Mouse (Mus musculus) kidney, embryonic 16.5 days (tissue): ENCODE data around the gene Ispd. TPM values are rescaled to one million over a fixed set of nuclear protein-coding genes. Genes with fewer than 3 reads are reported as not detected.

ENCODE experiments used
- ATAC-seq: fragments of 200-750 bp; cut with Nextera tagmentation; 2 replicates; pipeline ENCODE4 v1.8.0; 2017; ENCODE audit warnings: moderate TSS enrichment; ENCODE audit not compliant: low FRiP score, low TSS enrichment
- H3K27ac ChIP-seq: fragments of 300-500 bp; sonication (generic); 2 replicates; pipeline ENCODE4 v1.5.1; 2014; ENCODE audit warnings: low read length
- H3K27me3 ChIP-seq: fragments of 300-500 bp; sonication (generic); 2 replicates; pipeline ENCODE4 v1.6.1; 2014; ENCODE audit warnings: low read length, control low read depth, mixed read lengths; ENCODE audit not compliant: insufficient read depth
- H3K36me3 ChIP-seq: fragments of 300-500 bp; sonication (generic); 2 replicates; pipeline ENCODE4 v1.6.1; 2014; ENCODE audit warnings: low read length, control low read depth, mixed read lengths; ENCODE audit not compliant: insufficient read depth
- H3K4me1 ChIP-seq: fragments of 300-500 bp; sonication (generic); 2 replicates; pipeline ENCODE4 v1.6.1; 2014; ENCODE audit warnings: low read length, control low read depth, mixed read lengths; ENCODE audit not compliant: insufficient read depth
- H3K4me2 ChIP-seq: fragments of 300-500 bp; sonication (generic); replicated peaks from 2 replicates; pipeline ENCODE4 v1.6.1; 2014; ENCODE audit warnings: low read depth, low read length
- H3K4me3 ChIP-seq: fragments of 300-500 bp; sonication (generic); 2 replicates; pipeline ENCODE4 v1.5.1; 2014; ENCODE audit warnings: mild to moderate bottlenecking, low read length
- H3K9ac ChIP-seq: fragments of 300-500 bp; sonication (generic); replicated peaks from 2 replicates; pipeline ENCODE4 v1.6.1; 2014; ENCODE audit warnings: low read length
- H3K9me3 ChIP-seq: fragments of 300-500 bp; sonication (generic); 2 replicates; pipeline ENCODE4 v1.6.1; 2016; ENCODE audit warnings: low read length, control low read depth
- WGBS: fragments of 180-500 bp; shearing (Covaris S2); extraction: QIAGEN DNeasy Blood & Tissue Kit; methylation state at CpG from one replicate; pipeline ENCODE4 v1.1.7; 2014; 5-methylcytosine and 5-hydroxymethylcytosine counted together
- polyA plus RNA-seq: library from polyadenylated mRNA; unstranded; fragments of >200 nt; fragmentation: Nextera tagmentation; extraction: Ambion mirVana; gene quantifications from 2 replicates; pipeline ENCODE4 v1.2.1, GENCODE M21; 2015

The Ispd gene
- polyA plus RNA-seq, 1 experiment from 2014 or later = 17.2 TPM

DNA sequence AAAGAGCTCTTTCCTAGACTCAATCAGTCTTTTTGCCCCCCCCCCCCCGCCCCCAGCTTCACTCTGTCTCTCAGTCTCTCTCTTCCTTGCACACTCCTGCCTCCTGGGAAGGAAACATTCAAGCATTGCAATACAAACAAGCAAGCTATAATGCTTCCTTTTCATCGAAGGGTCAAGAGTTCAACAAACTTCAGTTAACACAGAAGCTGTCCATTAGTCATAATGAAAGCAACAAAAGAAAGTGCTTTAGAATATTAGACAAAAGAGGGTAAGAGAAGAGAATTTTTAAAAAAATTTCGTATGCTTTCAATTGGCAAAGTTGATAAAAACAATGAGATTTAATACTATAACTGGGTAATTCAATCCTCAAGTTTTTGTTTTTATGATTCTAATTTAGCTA, 996 bp upstream of the Ispd start:
- H3K9me3 ChIP-seq = no peaks in the 10 kb centered on the region
- H3K4me3 ChIP-seq = no peak overlapping the region
- no peaks in the 10 kb centered on the region for H3K36me3 ChIP-seq
- ATAC-seq = no peak
- H3K4me2 ChIP-seq = no peak overlapping the region
- no peak overlapping the region for H3K27ac ChIP-seq
- H3K9ac ChIP-seq = no peak overlapping the region
- 64% methylated on average over 3 of the region's 3 CpGs for WGBS
- H3K27me3 ChIP-seq = no peaks in the 10 kb centered on the region
- H3K4me1 ChIP-seq = peaks cover 19% of the 10 kb centered on the region

DNA sequence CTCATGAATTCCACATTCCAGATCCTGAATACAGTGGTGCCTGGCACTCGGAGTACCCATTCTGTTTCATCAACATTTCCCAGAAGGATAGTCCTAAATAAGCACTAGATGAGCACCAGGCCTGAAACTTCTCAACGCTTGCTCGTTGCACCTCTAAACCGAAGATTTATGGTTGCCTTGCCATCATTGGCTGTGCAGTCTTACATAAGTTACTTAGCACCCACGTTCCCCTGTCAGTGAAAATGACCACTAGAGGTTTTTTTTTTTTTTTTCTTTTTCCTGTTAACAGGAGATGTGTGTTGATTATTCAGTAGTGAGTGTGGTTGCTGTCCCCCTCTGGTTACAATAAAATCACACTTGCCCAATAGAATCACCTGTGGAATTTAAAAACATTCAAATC, 444 bp upstream of the Ispd start:
- Histone ChIP-seq H3K9ac (no peak overlapping the region), H3K27ac (peak overlapping the region; percentile 96)

DNA sequence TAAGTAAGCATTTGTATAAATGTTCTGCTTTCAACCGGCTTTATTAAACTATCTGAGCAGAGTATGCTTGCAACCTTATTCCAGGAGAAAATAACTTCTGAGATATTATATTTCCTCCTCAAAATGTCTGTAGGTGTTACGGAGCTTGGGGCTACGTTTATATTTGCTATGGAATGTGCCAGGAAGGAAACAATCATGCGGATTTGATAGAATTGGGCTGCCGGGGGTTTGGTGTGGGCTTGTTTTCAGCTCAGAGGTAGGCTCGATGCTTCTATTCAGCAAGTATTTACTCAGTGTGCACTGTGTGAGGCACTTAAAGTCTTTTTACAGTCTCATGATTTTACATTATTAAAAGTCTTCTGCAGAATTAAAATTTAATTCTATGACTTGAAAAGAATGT, 4.1 kb downstream of the Ispd start:
- Histone ChIP-seq H3K27me3 (no peaks in the 10 kb centered on the region), H3K4me2 (no peak overlapping the region), H3K4me1 (peaks cover 14% of the 10 kb centered on the region), H3K4me3 (no peak overlapping the region), H3K9ac (no peak overlapping the region), H3K36me3 (no peaks in the 10 kb centered on the region), H3K9me3 (no peaks in the 10 kb centered on the region), H3K27ac (no peak overlapping the region)
- no peak for ATAC-seq
- WGBS = 59% methylated on average over 6 of the region's 6 CpGs

More for the DNA sequence above, 444 bp upstream of the Ispd start:
- H3K36me3 ChIP-seq = no peaks in the 10 kb centered on the region
- no peaks in the 10 kb centered on the region for H3K9me3 ChIP-seq
- H3K4me1 ChIP-seq = peaks cover 19% of the 10 kb centered on the region
- no peaks in the 10 kb centered on the region for H3K27me3 ChIP-seq
- no peak overlapping the region; the same call in 1 of the 2 replicates for H3K4me3 ChIP-seq
- 33% methylated on average over 5 of the region's 5 CpGs for WGBS
- no peak for ATAC-seq
- peak overlapping the region; percentile 72 for H3K4me2 ChIP-seq

DNA sequence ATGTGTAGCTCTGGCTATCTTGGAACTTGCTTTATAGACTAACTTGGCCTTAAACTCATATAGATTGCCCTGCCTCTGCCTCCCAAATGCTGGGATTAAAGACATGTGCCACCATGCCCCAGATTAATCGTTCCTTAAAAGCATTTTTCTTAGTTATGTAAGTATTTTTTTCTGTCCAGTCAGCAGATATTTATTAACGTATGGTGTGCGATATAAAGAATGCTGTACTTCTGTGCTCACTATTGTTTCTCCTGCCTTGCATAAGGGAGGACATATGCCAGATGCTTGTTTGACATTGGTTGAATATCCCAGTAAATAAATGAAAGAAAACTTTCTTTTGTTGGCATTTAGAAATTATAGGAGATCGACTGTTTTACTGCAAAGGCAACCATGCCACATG, 5.7 kb downstream of the Ispd start:
- Histone ChIP-seq H3K27me3 (no peaks in the 10 kb centered on the region), H3K9ac (no peak overlapping the region), H3K36me3 (no peaks in the 10 kb centered on the region; the same call in 1 of the 2 replicates), H3K4me1 (peaks cover 5% of the 10 kb centered on the region; the same call in 1 of the 2 replicates), H3K9me3 (peaks cover 5% of the 10 kb centered on the region; the same call in 1 of the 2 replicates), H3K4me3 (no peak overlapping the region), H3K4me2 (no peak overlapping the region), H3K27ac (no peak overlapping the region)
- WGBS = 86% methylated on average over 4 of the region's 4 CpGs
- no peak for ATAC-seq

DNA sequence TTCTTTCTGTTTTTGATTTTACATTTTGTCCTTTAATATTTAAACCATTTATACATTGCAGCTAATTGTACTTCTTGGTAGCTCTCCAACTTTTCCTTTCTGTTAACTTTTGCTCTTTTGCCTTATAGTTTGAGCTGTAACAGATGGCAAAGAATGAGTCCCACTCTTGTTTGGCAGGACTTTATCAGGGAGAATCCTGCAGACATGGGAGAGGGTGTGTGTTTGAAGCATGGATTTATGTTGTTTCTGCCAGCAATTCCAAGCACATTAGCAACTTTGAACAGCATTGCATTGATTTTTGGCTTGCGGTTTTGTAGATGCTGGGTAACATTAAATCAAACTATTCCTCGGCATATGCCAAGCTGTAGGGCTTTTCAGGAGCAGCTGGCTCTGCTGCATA, 13.9 kb downstream of the Ispd start:
- 0 out of 2 replicates have a peak, but pooled peaks cover 3% of the 10 kb centered on the region for H3K4me1 ChIP-seq
- no peak overlapping the region for H3K27ac ChIP-seq
- H3K4me2 ChIP-seq = no peak overlapping the region
- ATAC-seq = no peak
- H3K27me3 ChIP-seq = no peaks in the 10 kb centered on the region
- no peak overlapping the region for H3K4me3 ChIP-seq
- H3K9me3 ChIP-seq = peaks cover 23% of the 10 kb centered on the region; the same call in 1 of the 2 replicates
- WGBS = 71% methylated on average over 2 of the region's 2 CpGs
- peaks cover 12% of the 10 kb centered on the region for H3K36me3 ChIP-seq
- H3K9ac ChIP-seq = no peak overlapping the region

DNA sequence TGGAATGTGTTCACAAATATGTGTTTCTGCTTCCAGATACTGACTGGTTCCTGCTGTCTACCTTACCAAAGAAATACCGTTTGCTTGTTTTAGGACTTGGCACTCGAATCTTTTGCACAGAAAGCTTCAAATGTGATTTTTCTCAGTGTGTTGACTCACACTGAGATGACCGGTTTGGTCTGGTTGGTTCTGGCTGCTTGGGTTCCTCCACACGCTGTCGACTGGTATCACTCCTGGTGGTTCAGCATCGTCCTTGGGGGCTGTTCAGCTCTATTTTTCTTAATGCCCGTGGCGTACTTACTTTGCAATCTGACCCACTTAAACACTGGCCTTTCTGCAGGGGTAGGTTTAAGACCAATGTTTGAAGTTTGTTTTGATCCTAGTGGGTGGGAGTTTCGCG, 42.4 kb downstream of the Ispd start:
- Histone ChIP-seq H3K27me3 (no peaks in the 10 kb centered on the region), H3K4me2 (no peak overlapping the region), H3K4me3 (no peak overlapping the region), H3K36me3 (no peaks in the 10 kb centered on the region), H3K9ac (no peak overlapping the region), H3K4me1 (peaks cover 25% of the 10 kb centered on the region), H3K27ac (peak overlapping the region; percentile 57), H3K9me3 (no peaks in the 10 kb centered on the region)
- 29% methylated on average over 10 of the region's 10 CpGs for WGBS
- ATAC-seq = peak; percentile 83; the same call in 1 of the 2 replicates

DNA sequence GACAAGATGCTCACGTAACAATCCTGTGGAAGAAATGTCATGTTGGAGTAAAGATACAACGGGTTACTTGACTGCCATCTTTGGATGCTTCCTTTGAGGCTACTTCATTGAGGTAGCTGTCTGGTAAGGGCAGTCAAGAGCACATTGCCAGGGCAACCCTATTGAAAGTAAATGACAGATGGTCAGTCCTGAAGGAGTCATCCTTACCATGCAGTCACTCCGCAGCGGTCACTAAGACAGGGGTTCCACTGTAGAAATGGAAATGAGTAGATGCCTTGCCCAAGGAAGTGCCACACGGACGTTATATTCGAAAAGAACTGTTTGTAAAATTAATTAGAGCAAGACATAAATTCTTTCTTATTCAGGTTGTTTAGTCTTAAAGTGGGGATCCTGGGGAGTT, 44.0 kb downstream of the Ispd start:
- no peak overlapping the region for H3K9ac ChIP-seq
- H3K9me3 ChIP-seq = no peaks in the 10 kb centered on the region
- no peak for ATAC-seq
- no peak overlapping the region for H3K4me3 ChIP-seq
- H3K27me3 ChIP-seq = no peaks in the 10 kb centered on the region
- no peak overlapping the region for H3K4me2 ChIP-seq
- peaks cover 25% of the 10 kb centered on the region for H3K4me1 ChIP-seq
- WGBS = 86% methylated on average over 7 of the region's 7 CpGs
- H3K36me3 ChIP-seq = no peaks in the 10 kb centered on the region
- no peak overlapping the region for H3K27ac ChIP-seq

DNA sequence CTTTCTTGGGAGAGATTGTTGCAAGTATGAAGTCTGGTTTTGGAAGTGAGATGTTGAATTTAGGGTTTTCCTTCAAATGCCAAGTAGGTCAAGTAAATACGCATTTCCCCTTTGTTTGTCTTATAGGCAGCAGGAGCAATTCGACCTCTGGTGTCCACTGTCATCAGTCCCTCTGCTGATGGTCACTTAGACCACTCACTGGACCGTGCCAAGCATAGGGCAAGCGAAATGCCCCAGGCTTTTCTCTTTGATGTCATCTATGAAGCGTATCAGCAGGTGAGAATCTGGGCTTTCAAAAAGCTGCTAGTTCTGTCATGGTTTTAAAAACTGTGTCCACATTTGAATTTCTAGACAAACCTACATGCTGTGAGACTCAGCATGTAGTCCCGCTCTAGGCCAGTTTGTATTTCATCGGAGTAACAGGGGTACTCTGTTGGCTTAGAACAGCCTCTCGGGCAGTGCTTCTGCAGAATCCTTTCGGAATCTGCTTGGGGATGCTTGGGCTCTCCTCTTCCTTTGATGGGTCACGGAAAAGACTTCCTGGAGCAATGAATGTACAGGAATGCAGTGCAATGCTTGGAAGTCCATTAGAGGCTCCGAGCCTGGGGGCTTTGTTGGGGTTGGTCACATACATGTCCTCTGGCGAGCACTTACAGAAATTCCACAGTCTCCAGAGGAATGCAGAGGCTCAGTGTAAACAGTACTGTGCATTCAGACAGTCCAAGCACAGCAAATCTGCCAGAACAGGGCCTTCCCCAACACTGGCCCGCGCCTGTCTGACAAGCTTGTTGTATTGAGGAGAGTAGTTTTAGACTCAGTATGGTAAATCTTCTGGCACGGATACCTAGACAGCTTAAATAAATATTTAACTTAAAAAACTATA, 45.2 kb downstream of the Ispd start:
- Histone ChIP-seq H3K4me2 (no peak overlapping the region), H3K36me3 (no peaks in the 10 kb centered on the region), H3K27ac (peak overlapping the region; percentile 6), H3K9ac (no peak overlapping the region), H3K27me3 (no peaks in the 10 kb centered on the region), H3K4me3 (no peak overlapping the region), H3K9me3 (no peaks in the 10 kb centered on the region), H3K4me1 (peaks cover 25% of the 10 kb centered on the region)
- WGBS = 44% methylated on average over 15 of the region's 15 CpGs
- peak; percentile 83 for ATAC-seq

DNA sequence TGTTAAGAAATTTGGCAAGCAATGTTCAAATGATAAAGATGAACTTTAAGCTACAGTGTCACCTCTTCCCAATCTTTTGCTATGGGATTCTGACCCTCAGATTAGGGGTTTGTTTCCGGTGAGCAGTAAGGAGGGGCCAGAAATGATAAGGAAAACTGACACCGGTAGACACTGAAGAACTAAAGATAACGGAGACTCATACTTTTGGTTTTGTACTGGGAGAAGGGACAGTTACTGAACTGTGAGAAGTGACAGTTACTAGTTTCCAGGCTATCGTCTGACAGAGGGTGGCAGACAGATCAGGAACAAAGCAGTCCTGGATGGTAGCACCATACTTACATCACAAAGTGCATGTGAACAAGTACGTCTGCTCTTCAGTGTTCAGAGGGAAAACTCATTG, 55.7 kb downstream of the Ispd start:
- Histone ChIP-seq H3K9ac (no peak overlapping the region), H3K4me1 (no peaks in the 10 kb centered on the region), H3K36me3 (no peaks in the 10 kb centered on the region), H3K4me2 (no peak overlapping the region), H3K4me3 (no peak overlapping the region), H3K27me3 (no peaks in the 10 kb centered on the region), H3K9me3 (no peaks in the 10 kb centered on the region), H3K27ac (no peak overlapping the region)
- ATAC-seq = no peak
- 70% methylated on average over 5 of the region's 5 CpGs for WGBS

DNA sequence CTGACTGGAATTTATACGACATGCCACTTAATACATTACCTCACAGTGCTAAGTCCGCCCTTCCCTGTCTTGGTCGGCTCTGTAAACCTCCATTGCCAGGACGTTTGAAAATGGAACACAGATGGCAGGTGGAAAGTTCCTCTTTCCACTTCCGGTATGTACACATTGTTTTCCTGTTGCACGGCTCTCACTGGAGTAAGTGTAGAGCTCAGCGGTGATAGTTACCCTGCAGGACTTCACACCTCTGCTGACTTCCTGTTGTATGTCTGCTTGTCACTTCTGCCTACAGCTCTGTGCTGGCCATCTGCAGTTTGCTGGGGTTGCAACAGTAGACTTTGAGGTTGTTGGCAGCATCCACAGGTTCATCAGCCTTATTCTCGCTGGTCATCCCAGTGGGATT, 58.1 kb downstream of the Ispd start:
- 69% methylated on average over 8 of the region's 8 CpGs for WGBS
- H3K27ac ChIP-seq = no peak overlapping the region

More for the DNA sequence above, 58.1 kb downstream of the Ispd start:
- no peak overlapping the region for H3K4me2 ChIP-seq
- no peaks in the 10 kb centered on the region for H3K27me3 ChIP-seq
- H3K4me1 ChIP-seq = no peaks in the 10 kb centered on the region
- no peaks in the 10 kb centered on the region for H3K36me3 ChIP-seq
- H3K9ac ChIP-seq = no peak overlapping the region
- no peak for ATAC-seq
- no peak overlapping the region for H3K4me3 ChIP-seq
- H3K9me3 ChIP-seq = 0 out of 2 replicates have a peak, but pooled peaks cover under 1% of the 10 kb centered on the region
